Mouse (Mus musculus) forebrain, embryonic 16.5 days (tissue): ENCODE results near the gene Tmprss7. TPM values are rescaled to one million over a fixed set of nuclear protein-coding genes. Genes with fewer than 3 reads are reported as not detected.

Source experiments
- polyA plus RNA-seq: library from polyadenylated mRNA; unstranded; fragments of >200 nt; fragmentation: Nextera tagmentation; extraction: Ambion mirVana; gene quantifications from 2 replicates; pipeline ENCODE4 v1.2.1, GENCODE M21; 2015

The Tmprss7 gene
- polyA plus RNA-seq, 1 experiment from 2014 or later = 0.75 TPM

Other genes starting within 250 kb of the Tmprss7 start
- gene Gm609, start 200.7 kb downstream of the Tmprss7 start, polyA plus RNA-seq = not detected in 2 replicates
- gene Gm17783, start 161.6 kb downstream of the Tmprss7 start, polyA plus RNA-seq = not detected in 2 replicates
- not detected in 2 replicates for gene Slc9c1, start 158.3 kb downstream of the Tmprss7 start, polyA plus RNA-seq
- gene Gcsam, start 83.3 kb downstream of the Tmprss7 start, polyA plus RNA-seq = 0.07 TPM in 1 of 2 replicates, not detected in the other
- gene BC016579, start 39.6 kb downstream of the Tmprss7 start, polyA plus RNA-seq = not detected in 2 replicates
- 455 and 473 TPM in 2 replicates for gene Tagln3, start 30.9 kb upstream of the Tmprss7 start, polyA plus RNA-seq
- 42.1 and 42.7 TPM in 2 replicates for gene Abhd10, start 49.3 kb upstream of the Tmprss7 start, polyA plus RNA-seq